Mouse (Mus musculus): Measurements from ENCODE around the gene Neurl3. TPM values are rescaled to one million over a fixed set of nuclear protein-coding genes. Genes with fewer than 3 reads are reported as not detected.

The Neurl3 gene
- polyA plus RNA-seq, 1 experiment from 2014 or later, result 2.6 TPM

DNA sequence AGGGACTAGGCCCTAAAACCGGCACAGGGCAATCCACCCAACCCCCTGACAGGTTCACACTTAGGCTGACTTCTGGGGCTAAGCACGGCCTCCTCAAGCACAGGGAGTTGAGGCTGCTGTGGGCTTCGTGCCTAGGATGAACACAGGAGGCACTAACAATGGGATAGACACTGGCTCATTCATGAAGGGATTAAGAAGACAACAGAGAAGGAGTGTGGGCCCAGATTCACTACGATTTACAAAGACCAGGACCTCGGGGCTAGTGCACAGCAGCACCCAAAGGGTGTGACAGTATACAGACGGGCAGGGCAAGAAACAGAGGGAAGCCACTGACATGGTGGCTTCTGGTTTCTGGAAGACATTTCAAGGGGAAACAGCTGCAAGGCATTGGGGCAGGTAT is 34.3 kb downstream of the Neurl3 start:
- no peak for ATAC-seq (ENCODE audit: insufficient number of reproducible peaks, low FRiP score)
- Histone ChIP-seq H3K36me3 (no peaks in the 10 kb centered on the region), H3K4me1 (replicated peaks) (peaks cover 20% of the 10 kb centered on the region), H3K9ac (no peak overlapping the region), H3K27me3 (replicated peaks) (no peaks in the 10 kb centered on the region), H3K4me2 (no peak overlapping the region), H3K4me3 (no peak overlapping the region), H3K27ac (ENCODE audit: poor library complexity, severe bottlenecking) (no peak overlapping the region), H3K9me3 (replicated peaks) (no peaks in the 10 kb centered on the region)
- WGBS, result 82% methylated on average over 6 of the region's 6 CpGs

DNA sequence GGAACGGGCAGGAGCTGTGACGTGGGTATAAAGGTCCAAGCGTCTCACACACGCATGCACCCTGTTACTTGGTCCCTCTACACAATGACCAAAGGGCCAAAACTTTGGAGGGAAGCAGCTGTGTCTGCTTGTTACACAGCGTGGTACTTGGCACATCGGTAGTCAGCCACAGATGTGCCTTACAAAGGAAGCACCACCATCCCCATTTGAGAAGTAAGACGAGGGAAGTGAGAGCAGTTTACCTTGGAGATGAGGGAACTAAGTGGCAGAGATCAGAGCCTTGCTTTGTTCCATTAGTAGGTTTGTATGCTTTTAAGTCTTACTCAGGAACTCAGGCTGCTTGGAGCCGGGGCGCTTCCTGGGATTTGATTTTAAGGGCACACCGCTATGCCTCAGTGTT is 35.1 kb downstream of the Neurl3 start:
- no peak for ATAC-seq (ENCODE audit: insufficient number of reproducible peaks, low FRiP score)
- peaks cover 6% of the 10 kb centered on the region; the same call in 1 of the 2 replicates for H3K36me3 ChIP-seq
- no peak overlapping the region for H3K27ac ChIP-seq (ENCODE audit: poor library complexity, severe bottlenecking)
- no peaks in the 10 kb centered on the region for H3K9me3 ChIP-seq (replicated peaks)
- no peak overlapping the region for H3K4me2 ChIP-seq
- H3K4me1 ChIP-seq (replicated peaks), result peaks cover 22% of the 10 kb centered on the region
- no peak overlapping the region for H3K4me3 ChIP-seq
- H3K9ac ChIP-seq, result no peak overlapping the region
- no peaks in the 10 kb centered on the region for H3K27me3 ChIP-seq (replicated peaks)
- 93% methylated on average over 10 of the region's 10 CpGs for WGBS

DNA sequence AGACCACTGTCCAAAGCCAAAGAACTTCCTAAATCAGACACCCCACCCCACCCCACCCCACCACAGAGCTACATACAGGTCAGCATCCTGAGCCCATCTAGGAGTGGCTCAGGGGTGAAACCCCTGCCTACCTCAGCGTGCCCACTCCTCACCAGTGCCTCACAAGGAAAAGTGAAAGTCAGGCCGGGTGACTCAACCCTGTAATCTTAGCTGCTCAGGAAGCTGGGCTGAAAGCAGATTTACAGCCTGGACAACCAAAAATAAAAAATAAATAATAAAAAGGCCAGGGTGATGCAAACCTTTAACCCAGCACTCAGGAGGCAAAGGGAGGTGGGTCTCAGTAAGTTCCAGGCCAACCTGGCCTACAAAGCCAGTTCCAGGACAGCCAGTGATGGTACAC is 38.6 kb downstream of the Neurl3 start:
- ATAC-seq (ENCODE audit: insufficient number of reproducible peaks, low FRiP score), result no peak
- H3K9ac ChIP-seq, result no peak overlapping the region
- H3K27me3 ChIP-seq (replicated peaks), result no peaks in the 10 kb centered on the region
- peaks cover 12% of the 10 kb centered on the region for H3K4me1 ChIP-seq (replicated peaks)
- H3K4me3 ChIP-seq, result no peak overlapping the region
- peaks cover 26% of the 10 kb centered on the region for H3K36me3 ChIP-seq
- WGBS, result 68% methylated on average over 2 of the region's 2 CpGs
- H3K27ac ChIP-seq (ENCODE audit: poor library complexity, severe bottlenecking), result no peak overlapping the region
- H3K4me2 ChIP-seq, result no peak overlapping the region
- H3K9me3 ChIP-seq (replicated peaks), result no peaks in the 10 kb centered on the region

DNA sequence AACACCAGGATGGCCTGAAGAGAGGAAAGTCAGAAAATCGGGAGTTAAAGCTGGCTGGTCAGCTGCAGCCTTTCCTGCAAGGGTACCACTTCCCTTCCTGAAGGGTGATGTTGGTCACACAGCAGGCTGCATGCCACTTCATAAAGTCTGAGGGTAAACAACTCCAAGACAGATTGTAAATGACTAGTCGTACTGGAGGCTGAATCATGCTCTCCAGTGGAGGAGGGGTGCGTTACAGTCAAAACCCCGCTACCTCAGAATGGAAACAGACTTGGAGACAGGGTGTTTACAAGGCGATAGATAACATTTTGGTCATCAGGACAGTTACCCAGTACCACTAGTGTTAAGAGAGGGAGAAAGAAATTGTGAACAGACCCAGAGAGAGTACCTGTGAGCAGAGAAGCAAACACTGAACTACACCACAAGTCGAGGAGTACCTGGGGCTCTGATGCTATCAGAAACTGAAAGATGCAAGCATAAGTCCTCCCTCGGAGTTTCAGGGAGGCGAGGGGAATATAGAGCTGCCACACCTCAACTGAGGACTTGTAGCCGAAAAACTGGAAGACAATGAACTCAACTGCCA is 39.3 kb downstream of the Neurl3 start:
- WGBS, result 70% methylated on average over 9 of the region's 9 CpGs
- Histone ChIP-seq H3K36me3 (peaks cover 30% of the 10 kb centered on the region), H3K9ac (no peak overlapping the region), H3K9me3 (replicated peaks) (no peaks in the 10 kb centered on the region), H3K27me3 (replicated peaks) (no peaks in the 10 kb centered on the region), H3K4me3 (no peak overlapping the region), H3K4me2 (no peak overlapping the region), H3K27ac (ENCODE audit: poor library complexity, severe bottlenecking) (no peak overlapping the region), H3K4me1 (replicated peaks) (peaks cover 12% of the 10 kb centered on the region)
- no peak for ATAC-seq (ENCODE audit: insufficient number of reproducible peaks, low FRiP score)

GRCm38 (mm10) chr1:36233218-36233617 is 41.3 kb downstream of the Neurl3 start:
- H3K9me3 ChIP-seq (replicated peaks), result no peaks in the 10 kb centered on the region
- H3K4me3 ChIP-seq, result no peak overlapping the region
- no peaks in the 10 kb centered on the region for H3K27me3 ChIP-seq (replicated peaks)
- 90% methylated on average over 6 of the region's 6 CpGs for WGBS
- no peak overlapping the region for H3K4me2 ChIP-seq
- H3K36me3 ChIP-seq, result peaks cover 43% of the 10 kb centered on the region
- ATAC-seq (ENCODE audit: insufficient number of reproducible peaks, low FRiP score), result no peak
- no peak overlapping the region for H3K9ac ChIP-seq
- no peak overlapping the region for H3K27ac ChIP-seq (ENCODE audit: poor library complexity, severe bottlenecking)
- H3K4me1 ChIP-seq (replicated peaks), result peaks cover 12% of the 10 kb centered on the region

DNA sequence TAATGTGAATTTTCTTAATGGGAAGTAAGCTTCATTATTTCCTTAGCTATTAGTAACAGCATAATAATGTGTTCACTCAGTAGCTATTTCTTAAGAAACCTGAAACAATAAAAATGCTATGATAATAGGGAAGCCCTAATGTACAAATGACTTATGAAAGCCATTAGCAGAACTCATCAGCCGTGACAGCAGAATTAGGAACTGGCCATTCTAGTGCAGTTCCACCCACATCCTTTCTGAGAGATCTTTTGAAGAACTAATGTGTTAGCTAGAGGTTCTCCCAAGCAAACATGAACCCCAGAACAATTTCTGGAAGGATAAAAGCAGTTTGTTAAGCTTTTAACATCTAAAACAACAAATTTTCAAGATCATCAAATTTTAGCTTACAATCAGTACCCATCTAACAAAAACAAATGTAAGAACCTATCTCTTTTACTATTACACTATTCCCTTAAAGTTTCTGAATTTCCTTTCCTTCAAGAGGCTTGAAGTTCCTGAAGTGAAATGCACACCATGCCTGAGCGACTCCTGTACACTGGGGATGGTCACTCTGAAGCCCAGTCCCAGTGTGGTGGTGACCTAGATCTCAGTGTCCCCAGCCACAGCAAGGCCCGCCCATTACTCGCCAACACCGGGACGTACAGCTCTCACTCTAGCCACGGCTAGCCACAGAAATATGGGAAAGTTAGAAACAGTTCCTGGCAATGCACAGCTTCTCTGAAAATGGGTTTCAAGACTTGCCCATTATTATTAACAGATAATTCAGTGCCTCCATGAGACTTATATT is 43.4 kb downstream of the Neurl3 start:
- Histone ChIP-seq H3K4me2 (no peak overlapping the region), H3K36me3 (peaks cover 55% of the 10 kb centered on the region), H3K4me1 (replicated peaks) (peaks cover 10% of the 10 kb centered on the region), H3K27ac (ENCODE audit: poor library complexity, severe bottlenecking) (no peak overlapping the region), H3K4me3 (no peak overlapping the region), H3K9ac (no peak overlapping the region), H3K27me3 (replicated peaks) (no peaks in the 10 kb centered on the region), H3K9me3 (replicated peaks) (no peaks in the 10 kb centered on the region)
- 90% methylated on average over 7 of the region's 7 CpGs for WGBS
- no peak for ATAC-seq (ENCODE audit: insufficient number of reproducible peaks, low FRiP score)

GRCm38 (mm10) chr1:36228461-36228860 is 46.0 kb downstream of the Neurl3 start:
- H3K4me3 ChIP-seq, result no peak overlapping the region

GRCm38 (mm10) chr1:36224648-36225047 is 49.8 kb downstream of the Neurl3 start:
- Histone ChIP-seq H3K4me2 (no peak overlapping the region), H3K4me3 (no peak overlapping the region), H3K27ac (ENCODE audit: poor library complexity, severe bottlenecking) (no peak overlapping the region), H3K9me3 (replicated peaks) (no peaks in the 10 kb centered on the region), H3K36me3 (peaks cover 65% of the 10 kb centered on the region), H3K4me1 (replicated peaks) (no peaks in the 10 kb centered on the region), H3K9ac (no peak overlapping the region), H3K27me3 (replicated peaks) (no peaks in the 10 kb centered on the region)
- no peak for ATAC-seq (ENCODE audit: insufficient number of reproducible peaks, low FRiP score)
- WGBS, result 85% methylated on average over 3 of the region's 3 CpGs

More at GRCm38 (mm10) chr1:36228461-36228860, 46.0 kb downstream of the Neurl3 start:
- WGBS, result 75% methylated on average over 9 of the region's 9 CpGs
- no peak for ATAC-seq (ENCODE audit: insufficient number of reproducible peaks, low FRiP score)
- Histone ChIP-seq H3K27ac (ENCODE audit: poor library complexity, severe bottlenecking) (no peak overlapping the region), H3K27me3 (replicated peaks) (no peaks in the 10 kb centered on the region), H3K4me1 (replicated peaks) (no peaks in the 10 kb centered on the region), H3K9me3 (replicated peaks) (no peaks in the 10 kb centered on the region), H3K9ac (no peak overlapping the region), H3K36me3 (peaks cover 56% of the 10 kb centered on the region), H3K4me2 (no peak overlapping the region)

Other genes starting within 250 kb of the Neurl3 start
- 13.0 and 15.3 TPM in 2 replicates for gene Hs6st1, start 206.3 kb downstream of the Neurl3 start, polyA plus RNA-seq (2016; fragmentation: Nextera tagmentation; extraction: Ambion mirVana)
- 46.0 and 53.3 TPM in 2 replicates for gene Uggt1, start 30.0 kb downstream of the Neurl3 start, polyA plus RNA-seq (2016; fragmentation: Nextera tagmentation; extraction: Ambion mirVana)
- gene Arid5a, start 33.1 kb upstream of the Neurl3 start, polyA plus RNA-seq (2016; fragmentation: Nextera tagmentation; extraction: Ambion mirVana), result 15.1 and 15.3 TPM in 2 replicates
- gene Kansl3, start 94.5 kb upstream of the Neurl3 start, polyA plus RNA-seq (2016; fragmentation: Nextera tagmentation; extraction: Ambion mirVana), result 54.2 TPM in 2 replicates
- 1.2 and 1.3 TPM in 2 replicates for gene Fer1l5, start 97.6 kb upstream of the Neurl3 start, polyA plus RNA-seq (2016; fragmentation: Nextera tagmentation; extraction: Ambion mirVana)
- gene Lman2l, start 170.6 kb upstream of the Neurl3 start, polyA plus RNA-seq (2016; fragmentation: Nextera tagmentation; extraction: Ambion mirVana), result 53.8 and 57.7 TPM in 2 replicates
- gene Cnnm4, start 196.9 kb upstream of the Neurl3 start, polyA plus RNA-seq (2016; fragmentation: Nextera tagmentation; extraction: Ambion mirVana), result 6.2 and 7.3 TPM in 2 replicates
- gene Cnnm3, start 237.2 kb upstream of the Neurl3 start, polyA plus RNA-seq (2016; fragmentation: Nextera tagmentation; extraction: Ambion mirVana), result 2.2 and 3.4 TPM in 2 replicates